Mouse (Mus musculus) midbrain, embryonic 14.5 days (tissue): ENCODE data around the gene Git1. TPM values are rescaled to one million over a fixed set of nuclear protein-coding genes. Genes with fewer than 3 reads are reported as not detected.

ENCODE experiments used
- ATAC-seq: fragments of 200-750 bp; cut with Nextera tagmentation; 2 replicates; pipeline ENCODE4 v1.8.0; 2017; ENCODE audit warnings: moderate number of reproducible peaks, moderate library complexity; ENCODE audit not compliant: low FRiP score, low TSS enrichment
- DNase-seq: peaks from one replicate; pipeline ENCODE4 v3.0.0-alpha.2; 2015
- H3K27ac ChIP-seq: fragments of 300-500 bp; sonication (generic); replicated peaks from 2 replicates; pipeline ENCODE4 v1.5.1; 2014; ENCODE audit warnings: mild to moderate bottlenecking, low read depth, low read length, moderate library complexity
- H3K27me3 ChIP-seq: fragments of 300-500 bp; sonication (generic); 2 replicates; pipeline ENCODE4 v1.6.1; 2014; ENCODE audit warnings: low read length, control low read depth, mixed read lengths; ENCODE audit not compliant: control insufficient read depth, insufficient read depth
- H3K36me3 ChIP-seq: fragments of 300-500 bp; sonication (generic); 2 replicates; pipeline ENCODE4 v1.6.1; 2014; ENCODE audit warnings: low read length, control low read depth; ENCODE audit not compliant: control insufficient read depth, insufficient read depth
- H3K4me1 ChIP-seq: fragments of 300-500 bp; sonication (generic); 2 replicates; pipeline ENCODE4 v1.6.1; 2014; ENCODE audit warnings: mild to moderate bottlenecking, antibody characterized with exemption, low read length, control low read depth; ENCODE audit not compliant: control insufficient read depth, insufficient read depth
- H3K4me2 ChIP-seq: fragments of 300-500 bp; sonication (generic); 2 replicates; pipeline ENCODE4 v1.6.1; 2014; ENCODE audit warnings: mild to moderate bottlenecking, low read length, moderate library complexity
- H3K4me3 ChIP-seq: fragments of 300-500 bp; sonication (generic); replicated peaks from 2 replicates; pipeline ENCODE4 v1.5.1; 2014; ENCODE audit warnings: low read depth, low read length
- H3K9ac ChIP-seq: fragments of 300-500 bp; sonication (generic); replicated peaks from 2 replicates; pipeline ENCODE4 v1.6.1; 2014; ENCODE audit warnings: mild to moderate bottlenecking, low read length, moderate library complexity
- H3K9me3 ChIP-seq: fragments of 300-500 bp; sonication (generic); 2 replicates; pipeline ENCODE4 v1.6.1; 2016; ENCODE audit warnings: low read length, control low read depth, mixed read lengths; ENCODE audit not compliant: control insufficient read depth
- WGBS: fragments of 180-500 bp; shearing (Covaris S2); extraction: QIAGEN DNeasy Blood & Tissue Kit; methylation state at CpG from one replicate; pipeline ENCODE4 v1.1.7; 2014; 5-methylcytosine and 5-hydroxymethylcytosine counted together
- polyA plus RNA-seq: library from polyadenylated mRNA; unstranded; fragments of >200 nt; fragmentation: Nextera tagmentation; extraction: Ambion mirVana; gene quantifications from 2 replicates; pipeline ENCODE4 v1.2.1, GENCODE M21; 2014

Gene Git1
- polyA plus RNA-seq, 1 experiment from 2014 or later, result 25.1 TPM

GRCm38 (mm10) chr11:77501971-77502370 lies 8.6 kb downstream of the Git1 start:
- H3K9ac ChIP-seq, result no peak overlapping the region
- H3K4me3 ChIP-seq, result no peak overlapping the region
- H3K9me3 ChIP-seq, result no peaks in the 10 kb centered on the region
- no peak overlapping the region for H3K4me2 ChIP-seq
- no peak for DNase-seq
- H3K36me3 ChIP-seq, result peaks cover 78% of the 10 kb centered on the region
- ATAC-seq, result no peak
- H3K27ac ChIP-seq, result no peak overlapping the region
- peaks cover 13% of the 10 kb centered on the region; the same call in 1 of the 2 replicates for H3K4me1 ChIP-seq
- H3K27me3 ChIP-seq, result no peaks in the 10 kb centered on the region
- WGBS, result 93% methylated on average over 4 of the region's 4 CpGs

- no peak overlapping the region for H3K27ac ChIP-seq
- DNase-seq (no peak), ATAC-seq (no peak)
- no peaks in the 10 kb centered on the region for H3K9me3 ChIP-seq
- WGBS, result 88% methylated on average over 6 of the region's 6 CpGs
- peaks cover 83% of the 10 kb centered on the region for H3K36me3 ChIP-seq
- H3K4me3 ChIP-seq, result no peak overlapping the region
- no peaks in the 10 kb centered on the region for H3K27me3 ChIP-seq
- H3K4me1 ChIP-seq, result peaks cover 13% of the 10 kb centered on the region; the same call in 1 of the 2 replicates
- H3K4me2 ChIP-seq, result no peak overlapping the region
- no peak overlapping the region for H3K9ac ChIP-seq
These were observed 9.1 kb downstream of the Git1 start for GRCm38 (mm10) chr11:77502481-77502880.

GRCm38 (mm10) chr11:77503511-77503910 lies 10.1 kb downstream of the Git1 start:
- Histone ChIP-seq H3K36me3 (peaks cover 86% of the 10 kb centered on the region), H3K9ac (no peak overlapping the region)

GRCm38 (mm10) chr11:77504377-77504776 lies 11.0 kb downstream of the Git1 start:
- DNase-seq (no peak), ATAC-seq (no peak)
- no peaks in the 10 kb centered on the region for H3K27me3 ChIP-seq
- peaks cover 13% of the 10 kb centered on the region for H3K4me1 ChIP-seq
- H3K9ac ChIP-seq, result no peak overlapping the region
- H3K4me3 ChIP-seq, result no peak overlapping the region
- 96% methylated on average over 19 of the region's 19 CpGs for WGBS
- no peaks in the 10 kb centered on the region for H3K9me3 ChIP-seq
- peaks cover 78% of the 10 kb centered on the region for H3K36me3 ChIP-seq
- no peak overlapping the region for H3K4me2 ChIP-seq
- no peak overlapping the region for H3K27ac ChIP-seq

More at GRCm38 (mm10) chr11:77503511-77503910, 10.1 kb downstream of the Git1 start:
- H3K4me2 ChIP-seq, result no peak overlapping the region
- no peak for DNase-seq
- H3K4me1 ChIP-seq, result peaks cover 13% of the 10 kb centered on the region
- H3K27ac ChIP-seq, result no peak overlapping the region
- 73% methylated on average over 3 of the region's 3 CpGs for WGBS
- ATAC-seq, result no peak
- no peaks in the 10 kb centered on the region for H3K27me3 ChIP-seq
- no peak overlapping the region for H3K4me3 ChIP-seq
- no peaks in the 10 kb centered on the region for H3K9me3 ChIP-seq

- Histone ChIP-seq H3K4me2 (no peak overlapping the region), H3K9me3 (no peaks in the 10 kb centered on the region), H3K9ac (no peak overlapping the region), H3K4me1 (peaks cover 12% of the 10 kb centered on the region), H3K4me3 (no peak overlapping the region), H3K27me3 (no peaks in the 10 kb centered on the region), H3K36me3 (peaks cover 67% of the 10 kb centered on the region), H3K27ac (no peak overlapping the region)
- ATAC-seq (no peak), DNase-seq (no peak)
- 92% methylated on average over 22 of the region's 22 CpGs for WGBS
These were observed 12.1 kb downstream of the Git1 start for GRCm38 (mm10) chr11:77505291-77505980.

GRCm38 (mm10) chr11:77506273-77506672 lies 12.9 kb downstream of the Git1 start:
- no peak overlapping the region for H3K4me3 ChIP-seq
- H3K4me1 ChIP-seq, result peaks cover 5% of the 10 kb centered on the region
- H3K27ac ChIP-seq, result no peak overlapping the region
- H3K27me3 ChIP-seq, result no peaks in the 10 kb centered on the region
- no peak overlapping the region for H3K4me2 ChIP-seq
- H3K9ac ChIP-seq, result no peak overlapping the region
- no peak for DNase-seq
- H3K9me3 ChIP-seq, result no peaks in the 10 kb centered on the region
- no peak for ATAC-seq
- 78% methylated on average over 14 of the region's 14 CpGs for WGBS
- peaks cover 59% of the 10 kb centered on the region for H3K36me3 ChIP-seq

GRCm38 (mm10) chr11:77506941-77507340 lies 13.6 kb downstream of the Git1 start:
- Histone ChIP-seq H3K27me3 (no peaks in the 10 kb centered on the region), H3K9ac (no peak overlapping the region), H3K4me1 (peaks cover 5% of the 10 kb centered on the region), H3K9me3 (no peaks in the 10 kb centered on the region), H3K4me3 (no peak overlapping the region), H3K36me3 (peaks cover 54% of the 10 kb centered on the region), H3K27ac (no peak overlapping the region), H3K4me2 (no peak overlapping the region)
- no peak for DNase-seq
- 88% methylated on average over 6 of the region's 6 CpGs for WGBS
- no peak for ATAC-seq

GRCm38 (mm10) chr11:77507426-77507825 lies 14.1 kb downstream of the Git1 start:
- DNase-seq (no peak), ATAC-seq (no peak)
- Histone ChIP-seq H3K36me3 (peaks cover 52% of the 10 kb centered on the region), H3K4me3 (no peak overlapping the region), H3K9ac (no peak overlapping the region), H3K4me2 (no peak overlapping the region), H3K27ac (no peak overlapping the region), H3K27me3 (peaks cover 3% of the 10 kb centered on the region; the same call in 1 of the 2 replicates), H3K9me3 (no peaks in the 10 kb centered on the region), H3K4me1 (peaks cover 9% of the 10 kb centered on the region)
- 78% methylated on average over 4 of the region's 4 CpGs for WGBS
